Mouse (Mus musculus) olfactory bulb, adult 2 months (tissue): Measurements from ENCODE around the gene Atp23. TPM values are rescaled to one million over a fixed set of nuclear protein-coding genes. Genes with fewer than 3 reads are reported as not detected.
A peak's percentile ranks its signal among the peaks of the same experiment; 100 is the strongest.

Source experiments
- H3K27ac ChIP-seq: fragments of 200-500 bp; 2 replicates; pipeline ENCODE4 v1.5.1; 2012; ENCODE audit warnings: low read depth, low read length; ENCODE audit not compliant: insufficient read depth
- H3K4me1 ChIP-seq: fragments of 200-500 bp; 2 replicates; pipeline ENCODE4 v1.6.1; 2012; ENCODE audit warnings: low read length; ENCODE audit not compliant: control insufficient read depth, insufficient read depth
- H3K4me3 ChIP-seq: fragments of 200-500 bp; 2 replicates; pipeline ENCODE4 v1.5.1; 2012; ENCODE audit warnings: mild to moderate bottlenecking, low read depth, low read length, moderate library complexity; ENCODE audit not compliant: insufficient read depth
- CTCF ChIP-seq: fragments of 200-500 bp; IDR thresholded peaks from 2 replicates; pipeline ENCODE4 v1.5.1; 2012; ENCODE audit warnings: low read depth, mild to moderate bottlenecking, low read length, moderate library complexity; ENCODE audit not compliant: insufficient read depth
- POLR2A ChIP-seq: fragments of 200-500 bp; IDR thresholded peaks from 2 replicates; pipeline ENCODE4 v1.6.1; 2012; ENCODE audit warnings: mild to moderate bottlenecking, low read depth, low read length, moderate library complexity; ENCODE audit not compliant: insufficient read depth
- WGBS: fragments of 180-500 bp; shearing (Covaris S2); methylation state at CpG from one replicate; pipeline ENCODE4 v1.1.7; 2018; 5-methylcytosine and 5-hydroxymethylcytosine counted together
- polyA plus RNA-seq: library from polyadenylated mRNA; stranded (reverse); fragments of >200 nt; gene quantifications from 2 replicates; pipeline ENCODE4 v1.2.4, GENCODE M21; 2012; ENCODE audit warnings: low replicate concordance; ENCODE audit not compliant: missing spikeins, insufficient read depth, insufficient read length

Atp23 gene
- polyA plus RNA-seq, 1 experiment: not detected

DNA sequence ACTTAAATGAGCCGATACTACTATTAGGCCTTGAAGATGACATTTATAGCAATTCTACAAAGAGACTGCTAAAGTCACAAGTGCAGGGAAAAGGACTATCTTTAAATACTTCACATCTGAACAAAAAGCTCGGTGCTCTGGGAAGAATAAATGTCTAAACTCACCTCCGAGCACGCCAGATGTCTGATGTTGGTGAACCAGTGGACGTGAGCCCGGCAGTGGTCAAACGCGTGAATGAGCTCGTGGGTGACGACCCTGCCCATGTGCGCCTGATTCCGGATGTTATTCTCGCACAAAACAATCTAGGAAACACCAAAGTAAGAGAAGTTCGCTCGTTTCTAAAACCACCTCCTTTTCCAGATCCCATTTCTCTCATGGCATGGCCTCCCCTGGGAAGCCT is 7.1 kb downstream of the Atp23 start:
- 97% methylated on average over 15 of the region's 15 CpGs for WGBS
- H3K4me3 ChIP-seq: no peak overlapping the region

GRCm38 (mm10) chr10:126893145-126893544 is 8.0 kb downstream of the Atp23 start:
- TF ChIP-seq CTCF: no peak
- H3K4me1 ChIP-seq: no peaks in the 10 kb centered on the region
- H3K27ac ChIP-seq: no peak overlapping the region
- no peak overlapping the region for H3K4me3 ChIP-seq
- WGBS: 96% methylated on average over 7 of the region's 7 CpGs

More for the DNA sequence above, 7.1 kb downstream of the Atp23 start:
- H3K4me1 ChIP-seq: no peaks in the 10 kb centered on the region
- H3K27ac ChIP-seq: no peak overlapping the region
- TF ChIP-seq POLR2A (no peak), CTCF (no peak)

DNA sequence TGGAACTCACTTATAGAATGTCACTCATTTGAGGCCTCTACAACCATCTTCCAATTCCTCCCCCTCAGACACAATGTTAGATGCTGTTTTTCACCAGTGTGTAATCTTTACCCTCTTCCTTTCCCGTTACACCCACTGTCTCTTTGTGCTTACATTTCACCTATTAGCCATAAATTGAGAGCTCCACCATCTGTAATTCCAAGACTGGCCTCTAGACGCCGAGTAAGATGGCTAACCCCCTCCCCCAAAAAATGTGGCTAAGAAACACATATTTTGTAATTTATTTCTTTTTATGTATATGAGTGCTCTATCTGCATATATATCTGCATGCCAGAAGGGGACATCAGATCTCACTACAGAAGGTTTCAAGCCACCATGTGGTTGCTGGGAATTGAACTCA is 27.4 kb downstream of the Atp23 start:
- H3K4me3 ChIP-seq: no peak overlapping the region
- no peaks in the 10 kb centered on the region for H3K4me1 ChIP-seq
- TF ChIP-seq POLR2A (no peak), CTCF (no peak)
- no peak overlapping the region for H3K27ac ChIP-seq
- WGBS: 89% methylated on average over 3 of the region's 3 CpGs

GRCm38 (mm10) chr10:126872256-126872655 is 28.9 kb downstream of the Atp23 start:
- TF ChIP-seq POLR2A (no peak), CTCF (no peak)
- 76% methylated on average over 5 of the region's 5 CpGs for WGBS
- Histone ChIP-seq H3K4me3 (no peak overlapping the region), H3K27ac (no peak overlapping the region), H3K4me1 (no peaks in the 10 kb centered on the region)

GRCm38 (mm10) chr10:126869372-126870318 is 31.5 kb downstream of the Atp23 start:
- no peak overlapping the region for H3K27ac ChIP-seq
- TF ChIP-seq CTCF (peak; percentile 92), POLR2A (no peak)
- H3K4me3 ChIP-seq: no peak overlapping the region
- WGBS: 18% methylated on average over 23 of the region's 23 CpGs
- H3K4me1 ChIP-seq: no peaks in the 10 kb centered on the region

DNA sequence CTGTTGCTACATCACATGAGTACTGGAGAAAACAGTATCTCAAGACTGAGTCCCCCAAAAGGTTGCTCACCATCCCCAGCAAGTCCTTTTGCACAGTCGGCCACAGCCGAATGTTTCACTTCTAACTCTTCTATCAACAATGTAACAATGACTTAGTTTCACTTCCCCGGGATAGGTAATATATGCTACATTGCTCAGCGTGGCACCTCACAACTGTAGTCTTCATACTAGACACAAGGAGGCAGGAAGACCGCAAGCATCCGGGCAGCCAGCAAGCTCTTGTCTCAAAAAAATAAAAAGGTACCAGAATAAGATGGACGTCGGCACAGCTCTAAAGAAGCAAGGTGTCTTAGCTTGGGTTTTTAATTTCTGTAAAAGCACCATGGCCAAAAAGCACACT is 35.9 kb downstream of the Atp23 start:
- H3K4me1 ChIP-seq: no peaks in the 10 kb centered on the region
- H3K27ac ChIP-seq: no peak overlapping the region
- WGBS: 93% methylated on average over 8 of the region's 8 CpGs
- TF ChIP-seq POLR2A (no peak), CTCF (no peak)
- H3K4me3 ChIP-seq: no peak overlapping the region

DNA sequence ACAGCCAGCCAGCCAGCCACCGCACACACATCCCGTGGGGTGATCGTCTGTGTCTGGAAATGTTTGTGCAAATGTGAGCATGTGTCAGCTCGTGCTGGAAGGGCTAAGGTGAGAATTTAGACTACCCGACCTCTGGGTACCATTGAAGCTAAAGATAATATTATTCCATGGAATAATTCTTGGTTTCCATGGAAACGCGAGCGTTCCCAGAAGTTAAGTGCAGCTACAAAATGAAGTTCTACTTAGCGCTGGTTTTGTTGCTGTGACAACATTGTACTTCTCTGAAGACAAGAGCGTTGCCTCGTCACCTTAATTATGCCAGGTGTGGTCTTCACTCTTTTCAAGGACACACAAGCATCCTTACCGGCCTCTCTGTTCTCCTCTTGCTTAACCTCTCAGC is 39.0 kb downstream of the Atp23 start:
- no peak for TF ChIP-seq CTCF
- no peak for TF ChIP-seq POLR2A
- H3K27ac ChIP-seq: no peak overlapping the region
- no peaks in the 10 kb centered on the region for H3K4me1 ChIP-seq
- 45% methylated on average over 12 of the region's 12 CpGs for WGBS
- no peak overlapping the region for H3K4me3 ChIP-seq

DNA sequence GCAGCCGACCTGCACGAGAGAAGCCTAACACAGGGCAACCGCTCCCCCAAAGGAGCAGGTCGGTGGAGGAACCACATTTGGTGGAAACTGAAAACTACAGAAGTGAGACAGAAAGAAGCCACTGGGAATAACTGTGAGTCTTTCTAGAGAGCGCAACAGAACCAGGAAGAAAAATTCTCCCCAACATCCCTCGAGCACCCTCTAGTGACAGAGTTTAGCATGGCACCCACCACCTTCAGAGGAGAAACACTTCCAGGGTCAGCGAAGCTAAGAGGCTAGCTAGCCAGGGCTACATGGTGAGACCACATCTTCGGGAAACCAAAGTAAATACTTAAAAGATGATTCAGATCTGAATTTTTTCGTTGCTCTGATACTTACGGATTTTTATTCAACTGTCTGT is 47.9 kb downstream of the Atp23 start:
- Histone ChIP-seq H3K27ac (no peak overlapping the region), H3K4me1 (no peaks in the 10 kb centered on the region), H3K4me3 (no peak overlapping the region)
- 80% methylated on average over 10 of the region's 10 CpGs for whole genome bisulfite sequencing
- TF ChIP-seq CTCF: no peak
- TF ChIP-seq POLR2A: no peak

GRCm38 (mm10) chr10:126845309-126845911 is 55.7 kb downstream of the Atp23 start:
- TF ChIP-seq POLR2A (no peak), CTCF (no peak)
- no peak overlapping the region for H3K4me3 ChIP-seq
- 6% methylated on average over 10 of the region's 10 CpGs for WGBS
- 0 out of 2 replicates have a peak overlapping the region, but pooled peaks have one; percentile 10 for H3K27ac ChIP-seq
- peaks cover 5% of the 10 kb centered on the region; the same call in 1 of the 2 replicates for H3K4me1 ChIP-seq
